Mouse (Mus musculus) thymus, postnatal 14 days (tissue): Measurements from ENCODE around the gene BC049352.
A peak's percentile ranks its signal among the peaks of the same experiment; 100 is the strongest.

Experiments used
- DNase-seq: peaks from one replicate; pipeline ENCODE4 v3.0.0; 2021

Gene BC049352

DNA sequence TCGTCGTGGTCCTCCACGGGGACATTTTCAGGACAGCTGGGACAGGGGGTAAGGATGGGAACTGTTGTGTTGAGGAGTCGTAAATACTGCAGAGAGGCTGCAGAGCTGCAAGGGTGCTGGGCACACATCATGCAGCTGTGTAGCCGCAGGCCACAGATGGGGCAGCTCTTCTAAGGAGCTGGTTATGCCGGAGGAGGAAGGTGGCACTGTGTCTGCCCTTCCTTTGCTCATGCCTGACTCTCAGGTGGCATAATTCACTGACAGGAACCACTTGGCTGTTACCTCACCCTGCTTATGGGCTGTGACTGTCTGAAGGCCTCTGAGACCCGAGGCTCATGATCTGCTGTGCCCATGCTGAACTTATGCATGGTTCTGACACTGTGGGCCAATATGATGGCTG is 68.5 kb downstream of the BC049352 start:
- peak; percentile 73 for DNase-seq

DNA sequence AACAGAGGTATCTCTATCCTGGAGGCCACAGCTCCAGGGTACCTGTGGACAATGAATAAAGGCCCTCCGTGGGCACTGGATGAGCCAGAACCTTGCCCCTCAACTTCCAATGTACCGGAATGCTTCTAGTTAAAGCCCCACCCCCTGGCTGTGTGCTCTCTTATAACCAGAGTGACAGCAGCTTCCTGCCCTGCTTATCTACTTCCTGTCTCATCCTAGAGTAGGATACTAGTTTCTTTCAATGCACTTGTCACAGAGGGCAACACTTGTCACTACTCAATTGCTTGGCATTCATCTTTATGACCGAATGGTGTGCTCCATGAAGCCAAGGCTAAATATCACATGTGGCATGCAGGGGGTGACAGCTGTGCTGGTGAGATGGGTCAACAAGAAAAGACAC is 69.5 kb downstream of the BC049352 start:
- peak; percentile 73 for DNase-seq

GRCm38 (mm10) chr9:45251990-45252389 is 70.2 kb downstream of the BC049352 start:
- DNase-seq, result no peak

- DNase-seq, result no peak
Observed at GRCm38 (mm10) chr9:45252395-45252794, 70.6 kb downstream of the BC049352 start.

GRCm38 (mm10) chr9:45254021-45254420 is 72.2 kb downstream of the BC049352 start:
- no peak for DNase-seq

DNA sequence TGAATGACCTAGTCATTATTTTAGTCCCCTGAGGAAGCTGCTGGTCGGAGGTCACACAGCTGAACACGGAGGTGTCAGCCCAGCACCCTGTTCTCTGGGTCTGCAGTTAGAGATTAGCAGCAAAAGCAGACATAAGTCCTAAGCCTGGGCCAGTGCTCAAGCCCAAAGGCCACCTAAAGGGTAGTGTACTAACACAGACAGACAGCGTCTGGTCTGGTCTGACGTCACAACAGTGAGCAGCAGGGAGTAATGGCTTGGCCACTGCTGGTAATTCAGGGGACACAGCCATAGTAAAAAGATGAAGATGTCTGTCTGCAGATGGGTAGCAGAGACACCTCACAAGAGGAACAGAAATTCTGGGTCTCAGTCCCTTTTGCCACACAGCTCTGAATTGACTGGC is 72.8 kb downstream of the BC049352 start:
- DNase-seq, result no peak

DNA sequence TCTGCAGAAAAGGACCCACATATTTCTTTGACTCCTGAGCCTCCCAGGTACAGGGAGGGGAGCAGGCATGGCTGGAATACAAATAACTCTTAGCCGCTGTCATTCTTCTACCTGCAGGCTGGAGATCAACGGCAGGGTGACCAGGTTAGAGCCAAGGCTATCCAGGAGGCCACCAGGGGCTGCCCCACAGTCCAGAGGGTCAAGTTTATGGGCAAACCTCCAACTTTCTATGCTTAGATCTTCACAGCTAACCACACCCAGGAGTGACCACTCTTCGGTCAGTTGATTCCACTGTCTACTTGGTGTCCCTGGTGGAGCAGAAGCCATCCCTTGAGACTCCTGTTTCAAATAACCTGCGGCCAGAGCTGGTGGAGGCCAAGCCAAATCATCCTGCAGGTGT is 73.6 kb downstream of the BC049352 start:
- no peak for DNase-seq

- no peak for DNase-seq
Observed at GRCm38 (mm10) chr9:45255967-45256366, 74.2 kb downstream of the BC049352 start.

- no peak for DNase-seq
Observed at GRCm38 (mm10) chr9:45259065-45259464, 77.3 kb downstream of the BC049352 start.

DNA sequence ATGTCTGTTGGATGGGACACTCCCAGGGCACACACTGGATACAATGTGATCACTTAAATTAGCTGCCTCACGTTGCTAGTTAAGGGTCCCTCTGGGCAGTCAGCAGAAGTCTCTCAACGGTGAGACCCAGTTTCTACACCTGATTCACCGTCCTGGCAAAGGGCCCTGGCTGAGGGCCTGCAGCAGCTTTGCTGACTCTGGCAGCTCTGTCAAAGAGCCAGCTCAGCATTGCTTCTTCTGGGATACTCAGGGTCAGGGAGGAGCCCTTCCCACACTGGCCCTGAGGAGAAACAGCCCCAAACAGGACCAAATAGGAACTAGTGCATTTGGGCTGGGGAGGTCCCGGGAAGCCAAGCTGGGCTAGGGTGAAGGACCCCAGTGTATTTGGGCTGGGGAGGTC is 79.7 kb downstream of the BC049352 start:
- DNase-seq, result no peak

- DNase-seq, result no peak
Observed at GRCm38 (mm10) chr9:45261872-45262271, 80.1 kb downstream of the BC049352 start.

DNA sequence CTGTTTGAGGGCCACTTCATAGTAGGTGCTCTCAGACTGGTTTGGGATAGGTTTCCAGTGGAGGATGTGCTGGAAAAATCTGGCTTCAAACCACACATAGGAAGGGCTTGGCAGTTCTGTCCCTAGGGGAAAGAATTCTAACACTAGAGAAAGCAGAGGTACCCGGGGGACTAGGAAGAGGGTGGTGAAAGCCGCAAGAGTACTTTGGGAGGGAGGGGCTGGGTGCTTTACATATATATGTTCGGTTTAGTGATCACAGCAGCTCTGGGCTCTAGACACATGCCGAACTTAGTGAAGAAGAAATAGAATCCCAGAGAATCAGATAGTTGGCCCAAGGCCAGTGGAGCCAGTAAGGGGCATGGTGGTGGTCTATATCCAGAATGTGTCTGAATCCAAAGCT is 85.3 kb downstream of the BC049352 start:
- DNase-seq, result no peak

GRCm38 (mm10) chr9:45268079-45268478 is 86.3 kb downstream of the BC049352 start:
- peak; percentile 46 for DNase-seq

GRCm38 (mm10) chr9:45268597-45269325 is 87.0 kb downstream of the BC049352 start, which contains the start of gene Il10ra:
Gene Il10ra, minus strand, starts transcription at chr9:45269149.
- peak; percentile 71 for DNase-seq

DNA sequence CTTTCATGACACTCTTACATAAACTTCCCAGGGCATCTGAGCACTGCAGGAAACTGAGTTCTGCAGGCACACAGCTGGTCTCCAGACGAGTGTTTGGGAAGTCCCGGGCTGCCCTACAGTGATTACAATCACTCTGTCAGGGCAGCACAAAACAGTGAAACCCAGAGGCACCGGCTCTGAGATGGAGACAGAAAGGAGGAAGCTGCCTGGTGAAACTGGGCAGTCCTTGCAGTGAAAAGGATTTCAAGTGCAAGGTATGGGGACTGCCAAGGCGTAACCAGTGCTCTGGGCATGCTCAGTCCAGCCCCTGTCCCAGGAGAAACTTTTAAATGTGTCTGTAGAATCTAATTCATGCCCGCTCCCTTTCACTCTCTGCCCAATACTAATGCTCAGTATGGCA is 90.4 kb downstream of the BC049352 start:
- no peak for DNase-seq

GRCm38 (mm10) chr9:45274218-45274617 is 92.4 kb downstream of the BC049352 start:
- DNase-seq, result no peak

GRCm38 (mm10) chr9:45274635-45275034 is 92.8 kb downstream of the BC049352 start:
- DNase-seq, result no peak

- DNase-seq, result no peak
Observed at GRCm38 (mm10) chr9:45280059-45280458, 98.3 kb downstream of the BC049352 start.

- DNase-seq, result no peak
Observed at GRCm38 (mm10) chr9:45280891-45281290, 99.1 kb downstream of the BC049352 start.

DNA sequence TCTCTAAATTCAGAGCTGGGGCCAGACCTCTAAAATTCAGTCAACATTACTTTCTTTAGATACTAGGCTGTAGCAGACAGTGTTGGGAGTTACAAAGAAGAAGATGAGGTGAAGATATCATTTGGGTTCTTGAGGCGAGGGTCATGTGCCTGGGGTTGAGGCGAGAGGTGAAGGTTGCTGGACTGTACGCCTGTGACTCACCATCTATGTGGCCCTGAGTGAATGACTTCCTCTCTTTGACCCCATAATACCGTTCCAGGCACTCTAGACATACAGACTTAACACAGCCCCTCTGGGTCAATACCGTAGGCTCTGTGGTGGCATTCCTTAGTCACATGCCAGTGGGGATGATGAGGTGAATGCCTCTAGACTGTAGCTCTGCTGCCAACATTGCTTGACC is 100.7 kb downstream of the BC049352 start:
- no peak for DNase-seq

DNA sequence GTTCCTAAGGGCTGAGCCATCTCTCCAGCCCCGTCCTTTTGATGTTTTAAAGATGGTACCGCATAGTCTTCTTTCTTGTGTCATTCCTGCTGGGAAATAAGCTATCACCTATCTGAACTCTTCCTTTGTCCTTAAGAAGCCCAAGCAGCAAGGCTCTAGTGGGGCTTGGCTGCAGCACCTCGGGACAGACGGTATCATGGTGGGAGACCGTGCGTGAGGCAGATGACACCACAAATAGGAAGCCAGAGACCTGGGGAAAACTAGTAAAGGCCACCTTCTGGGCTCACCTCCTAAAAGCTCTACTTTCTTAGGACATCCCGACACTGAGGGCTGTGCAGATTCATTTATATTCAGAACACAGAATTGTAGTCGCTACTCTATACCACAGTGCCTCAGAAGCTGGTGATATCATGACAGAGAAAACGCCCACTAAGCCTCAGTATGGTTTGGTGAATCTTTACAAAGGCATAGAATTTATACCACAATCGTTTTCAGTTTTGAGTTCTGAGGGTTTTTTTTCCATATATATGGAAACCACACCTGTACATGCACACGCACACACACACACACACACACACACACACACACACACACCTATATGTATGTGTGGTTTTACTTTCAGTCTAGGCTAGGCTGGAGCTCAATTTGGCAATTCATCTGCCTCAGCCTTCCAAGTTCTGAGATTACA is 109.8 kb downstream of the BC049352 start:
- no peak for DNase-seq

DNA sequence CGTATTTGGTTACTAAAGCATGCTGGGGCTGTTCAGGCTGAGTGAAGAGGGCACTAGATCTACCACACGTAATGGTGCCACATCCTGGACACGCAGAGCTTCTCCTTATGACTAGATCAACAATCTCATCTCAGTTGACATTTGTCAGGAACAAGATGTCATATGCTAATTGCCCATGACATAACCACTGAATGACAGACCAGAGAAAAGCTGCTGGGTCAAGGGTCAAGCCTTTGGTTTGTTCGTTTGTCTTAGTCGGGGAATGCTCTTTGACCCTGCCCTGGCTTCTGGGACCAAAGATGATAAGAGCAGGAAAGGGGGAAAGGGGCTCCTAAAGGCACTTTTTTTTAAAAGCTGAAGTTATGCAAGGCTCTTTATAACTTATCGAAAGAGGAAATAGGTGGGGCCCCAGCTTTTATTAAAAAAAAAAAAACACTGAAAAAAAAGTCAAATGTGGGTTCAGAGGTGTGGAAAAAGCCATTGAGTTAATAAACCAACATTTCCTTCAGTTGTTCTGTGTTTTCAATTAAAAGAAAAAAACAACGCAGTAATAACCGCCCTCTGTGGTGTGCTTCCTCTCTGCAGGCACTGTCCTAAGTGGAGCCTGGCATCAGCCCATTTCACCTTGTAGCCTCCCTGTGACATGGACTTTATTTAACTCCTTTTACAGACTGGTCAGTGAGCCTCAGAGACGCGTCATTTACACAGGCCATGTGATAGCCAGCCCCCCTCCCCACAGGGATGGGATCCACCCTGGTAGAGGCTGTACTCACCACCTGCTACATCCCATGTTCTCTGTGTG is 112.6 kb downstream of the BC049352 start:
- DNase-seq, result no peak

DNA sequence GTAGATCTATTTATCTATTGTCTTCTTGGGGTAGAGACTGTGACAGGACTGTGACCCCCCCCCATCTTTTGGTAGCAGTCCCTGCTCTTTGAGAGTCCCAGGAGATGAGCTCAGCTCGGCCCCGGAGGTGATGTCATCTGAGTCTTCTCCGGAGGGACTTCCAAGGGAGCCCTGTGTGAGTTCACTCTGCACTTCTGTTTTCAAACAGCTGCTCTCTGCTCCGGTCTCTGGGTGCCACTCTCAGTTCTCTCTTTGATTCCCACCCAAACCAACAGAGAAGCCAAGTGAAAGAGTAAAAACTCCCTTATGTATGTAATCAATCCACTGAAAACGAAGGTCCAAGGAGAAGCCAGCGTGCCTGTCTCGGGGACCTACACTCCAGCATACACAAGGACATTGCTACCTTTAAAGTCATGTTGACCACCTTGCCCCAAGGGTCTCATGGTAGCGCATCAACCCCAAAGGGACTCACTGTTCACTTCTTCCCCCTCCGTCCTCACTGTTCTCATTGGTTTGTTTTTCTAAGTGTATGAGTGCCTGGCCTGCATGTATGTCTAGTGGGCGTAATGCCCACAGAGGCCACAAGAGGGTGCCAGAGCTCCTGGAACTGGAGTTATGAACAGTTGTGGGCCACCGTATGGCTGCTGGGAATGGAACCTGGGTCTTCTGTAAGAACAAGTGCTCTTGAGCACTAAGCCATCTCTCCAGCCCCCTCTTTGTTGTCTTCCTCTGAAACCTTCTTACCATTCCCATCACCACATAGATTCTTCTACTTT is 117.6 kb downstream of the BC049352 start:
- peak; percentile 78 for DNase-seq
